Mouse (Mus musculus) ES-E14 (cell line): ENCODE data around the gene Rgs7.

Source experiments
- CHD2 ChIP-seq: IDR thresholded peaks from 2 replicates; pipeline ENCODE4 v1.6.1; 2014; ENCODE audit warnings: mild to moderate bottlenecking, low read depth, low read length, inconsistent platforms
- HCFC1 ChIP-seq: IDR thresholded peaks from 2 replicates; pipeline ENCODE4 v1.6.1; 2012; ENCODE audit warnings: low read length, inconsistent platforms, borderline replicate concordance; ENCODE audit not compliant: insufficient read depth
- MAFK ChIP-seq: IDR thresholded peaks from 2 replicates; pipeline ENCODE4 v1.6.1; 2014; ENCODE audit warnings: mild to moderate bottlenecking, low read depth, low read length, inconsistent platforms; ENCODE audit not compliant: insufficient read depth
- ZC3H11A ChIP-seq: IDR thresholded peaks from 2 replicates; pipeline ENCODE4 v1.6.1; 2012; ENCODE audit warnings: low read depth, mild to moderate bottlenecking, inconsistent platforms, low read length, borderline replicate concordance
- ZNF384 ChIP-seq: IDR thresholded peaks from 2 replicates; pipeline ENCODE4 v1.6.1; 2012; ENCODE audit warnings: low read depth, low read length, inconsistent platforms

DNA sequence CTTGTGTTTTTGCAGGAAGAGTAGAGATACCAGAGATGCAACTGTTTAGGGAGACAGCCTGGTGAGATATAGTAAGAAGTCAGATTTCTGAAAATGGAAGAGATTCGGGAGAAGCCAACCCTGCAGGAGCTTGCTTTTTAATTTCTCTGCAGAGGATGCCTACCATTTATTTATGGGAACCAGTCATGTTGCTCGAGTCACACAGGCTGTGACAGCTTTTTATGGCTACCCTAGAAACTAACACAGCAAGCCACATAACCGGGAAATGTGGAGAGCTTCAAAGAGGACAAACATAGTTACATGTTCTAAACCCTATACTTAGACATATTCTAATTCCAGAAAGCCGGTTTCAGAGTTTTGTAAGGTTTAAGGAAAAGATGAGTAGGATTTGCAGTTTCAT lies 349.2 kb downstream of the Rgs7 start:
- TF ChIP-seq ZC3H11A = no peak
- no peak for TF ChIP-seq HCFC1
- TF ChIP-seq ZNF384 = no peak
- TF ChIP-seq CHD2 = no peak
- no peak for TF ChIP-seq MAFK
